Mouse (Mus musculus) hindbrain, embryonic 14.5 days (tissue): ENCODE data around the gene Kcnf1. TPM values are rescaled to one million over a fixed set of nuclear protein-coding genes. Genes with fewer than 3 reads are reported as not detected.

Experiments used
- ATAC-seq: fragments of 200-750 bp; cut with Nextera tagmentation; 2 replicates; pipeline ENCODE4 v1.8.0; 2017; ENCODE audit warnings: moderate number of reproducible peaks, mild to moderate bottlenecking, moderate TSS enrichment, moderate library complexity; ENCODE audit not compliant: low FRiP score
- DNase-seq: peaks from one replicate; pipeline ENCODE4 v3.0.0-alpha.2; 2015; ENCODE audit warnings: low spot score
- H3K27ac ChIP-seq: fragments of 300-500 bp; sonication (generic); 2 replicates; pipeline ENCODE4 v1.5.1; 2014; ENCODE audit warnings: mild to moderate bottlenecking, moderate library complexity
- H3K27me3 ChIP-seq: fragments of 300-500 bp; sonication (generic); 2 replicates; pipeline ENCODE4 v1.6.1; 2014; ENCODE audit warnings: mild to moderate bottlenecking, low read length, mixed read lengths; ENCODE audit not compliant: control insufficient read depth, insufficient read depth
- H3K36me3 ChIP-seq: fragments of 300-500 bp; sonication (generic); replicated peaks from 2 replicates; pipeline ENCODE4 v1.6.1; 2014; ENCODE audit not compliant: control insufficient read depth, insufficient read depth
- H3K4me1 ChIP-seq: fragments of 300-500 bp; sonication (generic); replicated peaks from 2 replicates; pipeline ENCODE4 v1.6.1; 2014; ENCODE audit warnings: antibody characterized with exemption, low read length, mixed read lengths; ENCODE audit not compliant: control insufficient read depth, insufficient read depth
- H3K4me2 ChIP-seq: fragments of 300-500 bp; sonication (generic); replicated peaks from 2 replicates; pipeline ENCODE4 v1.6.1; 2014; ENCODE audit warnings: mild to moderate bottlenecking, moderate library complexity
- H3K4me3 ChIP-seq: fragments of 300-500 bp; sonication (generic); replicated peaks from 2 replicates; pipeline ENCODE4 v1.5.1; 2014; ENCODE audit warnings: mild to moderate bottlenecking, low read length
- H3K9ac ChIP-seq: fragments of 300-500 bp; sonication (generic); 2 replicates; pipeline ENCODE4 v1.6.1; 2014
- H3K9me3 ChIP-seq: fragments of 300-500 bp; sonication (generic); 2 replicates; pipeline ENCODE4 v1.6.1; 2016; ENCODE audit warnings: low read length; ENCODE audit not compliant: control insufficient read depth
- WGBS: fragments of 180-500 bp; shearing (Covaris S2); extraction: QIAGEN DNeasy Blood & Tissue Kit; methylation state at CpG from one replicate; pipeline ENCODE4 v1.1.7; 2014; 5-methylcytosine and 5-hydroxymethylcytosine counted together
- polyA plus RNA-seq: library from polyadenylated mRNA; unstranded; fragments of >200 nt; fragmentation: Nextera tagmentation; extraction: Ambion mirVana; gene quantifications from 2 replicates; pipeline ENCODE4 v1.2.1, GENCODE M21; 2014

Gene Kcnf1
- polyA plus RNA-seq, 1 experiment from 2014 or later: 2.8 TPM

GRCm38 (mm10) chr12:17198621-17199020 is 21.9 kb upstream of the Kcnf1 start:
- 99% methylated on average over 5 of the region's 5 CpGs for WGBS
- ATAC-seq (no peak), DNase-seq (no peak)
- H3K36me3 ChIP-seq: no peaks in the 10 kb centered on the region
- H3K4me3 ChIP-seq: no peak overlapping the region
- H3K4me2 ChIP-seq: no peak overlapping the region
- H3K27me3 ChIP-seq: no peaks in the 10 kb centered on the region
- H3K27ac ChIP-seq: no peak overlapping the region
- no peak overlapping the region for H3K9ac ChIP-seq
- H3K9me3 ChIP-seq: no peaks in the 10 kb centered on the region
- no peaks in the 10 kb centered on the region for H3K4me1 ChIP-seq

GRCm38 (mm10) chr12:17194140-17194539 is 17.5 kb upstream of the Kcnf1 start:
- no peak for ATAC-seq
- Histone ChIP-seq H3K36me3 (no peaks in the 10 kb centered on the region), H3K9me3 (no peaks in the 10 kb centered on the region), H3K9ac (no peak overlapping the region), H3K4me1 (no peaks in the 10 kb centered on the region), H3K27me3 (no peaks in the 10 kb centered on the region), H3K4me2 (no peak overlapping the region), H3K27ac (no peak overlapping the region), H3K4me3 (no peak overlapping the region)
- DNase-seq: no peak
- 98% methylated on average over 6 of the region's 6 CpGs for WGBS

GRCm38 (mm10) chr12:17193311-17193710 is 16.6 kb upstream of the Kcnf1 start:
- Histone ChIP-seq H3K9me3 (no peaks in the 10 kb centered on the region), H3K4me2 (no peak overlapping the region), H3K36me3 (no peaks in the 10 kb centered on the region), H3K9ac (no peak overlapping the region), H3K27me3 (no peaks in the 10 kb centered on the region), H3K27ac (no peak overlapping the region), H3K4me1 (no peaks in the 10 kb centered on the region), H3K4me3 (no peak overlapping the region)
- no peak for DNase-seq
- WGBS: 92% methylated on average over 1 of the region's 1 CpGs
- no peak for ATAC-seq

GRCm38 (mm10) chr12:17192887-17193286 is 16.2 kb upstream of the Kcnf1 start:
- WGBS: 84% methylated on average over 2 of the region's 2 CpGs
- no peak overlapping the region for H3K27ac ChIP-seq
- DNase-seq (no peak), ATAC-seq (no peak)
- no peaks in the 10 kb centered on the region for H3K27me3 ChIP-seq
- no peaks in the 10 kb centered on the region for H3K36me3 ChIP-seq
- H3K4me1 ChIP-seq: no peaks in the 10 kb centered on the region
- H3K9ac ChIP-seq: no peak overlapping the region
- H3K9me3 ChIP-seq: no peaks in the 10 kb centered on the region
- H3K4me3 ChIP-seq: no peak overlapping the region
- H3K4me2 ChIP-seq: no peak overlapping the region

- Histone ChIP-seq H3K27ac (no peak overlapping the region), H3K4me3 (no peak overlapping the region), H3K27me3 (no peaks in the 10 kb centered on the region), H3K4me2 (no peak overlapping the region), H3K9me3 (no peaks in the 10 kb centered on the region), H3K4me1 (0 out of 2 replicates have a peak, but pooled peaks cover 6% of the 10 kb centered on the region), H3K9ac (no peak overlapping the region), H3K36me3 (no peaks in the 10 kb centered on the region)
- WGBS: 24% methylated on average over 7 of the region's 7 CpGs
- DNase-seq: no peak
- ATAC-seq: 0 out of 2 replicates have a peak, but pooled peaks have one; percentile 17
Observed at GRCm38 (mm10) chr12:17184303-17184775, 7.7 kb upstream of the Kcnf1 start.

- H3K27ac ChIP-seq: no peak overlapping the region
- no peak overlapping the region for H3K9ac ChIP-seq
- H3K4me1 ChIP-seq: 0 out of 2 replicates have a peak, but pooled peaks cover 6% of the 10 kb centered on the region
- no peaks in the 10 kb centered on the region for H3K27me3 ChIP-seq
- H3K36me3 ChIP-seq: no peaks in the 10 kb centered on the region
- no peaks in the 10 kb centered on the region for H3K9me3 ChIP-seq
- no peak overlapping the region for H3K4me3 ChIP-seq
- DNase-seq (no peak), ATAC-seq (no peak)
- H3K4me2 ChIP-seq: no peak overlapping the region
- 57% methylated on average over 10 of the region's 10 CpGs for WGBS
Observed at GRCm38 (mm10) chr12:17183788-17184187, 7.1 kb upstream of the Kcnf1 start.

GRCm38 (mm10) chr12:17176041-17176756 is 489 bp downstream of the Kcnf1 start:
- H3K4me3 ChIP-seq: peak overlapping the region; percentile 56
- under 1% methylated on average over 54 of the region's 54 CpGs for WGBS
- H3K27me3 ChIP-seq: peaks cover 22% of the 10 kb centered on the region
- H3K27ac ChIP-seq: peak overlapping the region; percentile 77
- peaks cover 4% of the 10 kb centered on the region; the same call in 1 of the 2 replicates for H3K4me1 ChIP-seq
- DNase-seq (peak; percentile 84), ATAC-seq (peak; percentile 88)
- H3K9me3 ChIP-seq: no peaks in the 10 kb centered on the region
- peak overlapping the region; percentile 76 for H3K9ac ChIP-seq
- peak overlapping the region; percentile 90 for H3K4me2 ChIP-seq
- no peaks in the 10 kb centered on the region for H3K36me3 ChIP-seq

GRCm38 (mm10) chr12:17175531-17175951 is 1.1 kb downstream of the Kcnf1 start:
- DNase-seq (peak; percentile 34), ATAC-seq (no peak)
- Histone ChIP-seq H3K4me1 (peaks cover 4% of the 10 kb centered on the region; the same call in 1 of the 2 replicates), H3K9ac (peak overlapping the region; percentile 76), H3K36me3 (no peaks in the 10 kb centered on the region), H3K27me3 (peaks cover 22% of the 10 kb centered on the region), H3K27ac (no peak overlapping the region), H3K9me3 (no peaks in the 10 kb centered on the region), H3K4me2 (peak overlapping the region; percentile 90), H3K4me3 (peak overlapping the region; percentile 56)
- 15% methylated on average over 25 of the region's 25 CpGs for WGBS

- Histone ChIP-seq H3K36me3 (no peaks in the 10 kb centered on the region), H3K9ac (no peak overlapping the region), H3K27ac (no peak overlapping the region), H3K4me3 (peak overlapping the region; percentile 56), H3K4me1 (peaks cover 4% of the 10 kb centered on the region; the same call in 1 of the 2 replicates), H3K27me3 (peaks cover 22% of the 10 kb centered on the region), H3K4me2 (peak overlapping the region; percentile 90), H3K9me3 (no peaks in the 10 kb centered on the region)
- ATAC-seq (no peak), DNase-seq (no peak)
- 81% methylated on average over 20 of the region's 20 CpGs for WGBS
Observed at GRCm38 (mm10) chr12:17175124-17175523, 1.6 kb downstream of the Kcnf1 start.
